Mouse (Mus musculus) embryo, embryonic 9.5 days (tissue): ENCODE data around the gene Msh6.
"Not testable (repeated sequence)": the region's sequence is repeated elsewhere in the genome, so short reads cannot be mapped to it uniquely, and the experiment has no call there.

Experiments used
- DNase-seq: peaks from one replicate; pipeline ENCODE4 v3.0.0-alpha.2; 2017; ENCODE audit errors: extremely low spot score

Gene Msh6

GRCm38 (mm10) chr17:87979696-87980095, 4.8 kb downstream of the Msh6 start:
- DNase-seq = not testable (repeated sequence)

- DNase-seq = no peak
Measured at GRCm38 (mm10) chr17:87982112-87982511, 7.2 kb downstream of the Msh6 start.

GRCm38 (mm10) chr17:87983313-87983712, 8.5 kb downstream of the Msh6 start:
- DNase-seq = no peak

- DNase-seq = no peak
Measured at GRCm38 (mm10) chr17:87984440-87985214, 9.8 kb downstream of the Msh6 start.

- DNase-seq = no peak
Measured at GRCm38 (mm10) chr17:87985916-87986315, 11.1 kb downstream of the Msh6 start.

- DNase-seq = no peak
Measured at GRCm38 (mm10) chr17:87987507-87987906, 12.6 kb downstream of the Msh6 start.

GRCm38 (mm10) chr17:87992154-87992553, 17.3 kb downstream of the Msh6 start:
- no peak for DNase-seq

- DNase-seq = no peak
Measured at GRCm38 (mm10) chr17:87993338-87993737, 18.5 kb downstream of the Msh6 start.

GRCm38 (mm10) chr17:87997808-87998207, 22.9 kb downstream of the Msh6 start:
- DNase-seq = no peak

GRCm38 (mm10) chr17:88004892-88005291, 30.0 kb downstream of the Msh6 start:
- no peak for DNase-seq

- DNase-seq = no peak
Measured at GRCm38 (mm10) chr17:88006956-88007355, 32.1 kb downstream of the Msh6 start.

GRCm38 (mm10) chr17:88014456-88014855, 39.6 kb downstream of the Msh6 start:
- no peak for DNase-seq

- DNase-seq = not testable (repeated sequence)
Measured at GRCm38 (mm10) chr17:88016027-88016426, 41.2 kb downstream of the Msh6 start.

GRCm38 (mm10) chr17:88023924-88024323, 49.1 kb downstream of the Msh6 start:
- no peak for DNase-seq

GRCm38 (mm10) chr17:88025227-88025626, 50.4 kb downstream of the Msh6 start:
- no peak for DNase-seq

- no peak for DNase-seq
Measured at GRCm38 (mm10) chr17:88029194-88029970, 54.5 kb downstream of the Msh6 start.

- DNase-seq = no peak
Measured at GRCm38 (mm10) chr17:88031755-88032154, 56.9 kb downstream of the Msh6 start.

- DNase-seq = no peak
Measured at GRCm38 (mm10) chr17:88034418-88034817, 59.6 kb downstream of the Msh6 start.
